Mouse (Mus musculus) yolk sac, embryonic 10.5 days (tissue): Measurements from ENCODE around the gene Dynlt1c.
"Not testable (repeated sequence)": the region's sequence is repeated elsewhere in the genome, so short reads cannot be mapped to it uniquely, and the experiment has no call there.

ENCODE experiments used
- DNase-seq: peaks from one replicate; pipeline ENCODE4 v3.0.0-alpha.2; 2017; ENCODE audit warnings: low spot score

The Dynlt1c gene

GRCm38 (mm10) chr17:6655567-6656281 is 54.3 kb downstream of the Dynlt1c start, which contains the start of gene Dynlt1f:
Dynlt1f (minus strand) TSS chr17:6655900.
- DNase-seq: peak; percentile 33

DNA sequence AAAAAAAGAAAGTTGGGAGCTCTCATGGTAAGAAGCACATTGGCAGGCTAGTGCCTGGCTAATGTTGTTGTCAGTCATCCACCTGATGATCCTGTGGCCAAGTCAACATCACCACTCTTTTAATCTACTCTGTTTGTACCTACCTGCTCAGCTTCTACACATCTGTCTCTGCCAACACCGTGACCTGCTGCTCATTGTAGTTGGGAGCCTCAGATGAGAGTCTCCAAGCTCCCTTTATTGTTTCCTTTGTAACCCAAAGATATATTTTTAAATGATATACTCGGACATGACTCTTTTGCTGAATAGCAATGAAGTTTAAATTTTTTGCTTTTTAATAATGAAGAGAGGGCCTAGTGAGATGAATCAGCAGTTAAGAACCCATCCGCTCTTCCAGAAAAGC is 55.0 kb downstream of the Dynlt1c start:
- not testable (repeated sequence) for DNase-seq

DNA sequence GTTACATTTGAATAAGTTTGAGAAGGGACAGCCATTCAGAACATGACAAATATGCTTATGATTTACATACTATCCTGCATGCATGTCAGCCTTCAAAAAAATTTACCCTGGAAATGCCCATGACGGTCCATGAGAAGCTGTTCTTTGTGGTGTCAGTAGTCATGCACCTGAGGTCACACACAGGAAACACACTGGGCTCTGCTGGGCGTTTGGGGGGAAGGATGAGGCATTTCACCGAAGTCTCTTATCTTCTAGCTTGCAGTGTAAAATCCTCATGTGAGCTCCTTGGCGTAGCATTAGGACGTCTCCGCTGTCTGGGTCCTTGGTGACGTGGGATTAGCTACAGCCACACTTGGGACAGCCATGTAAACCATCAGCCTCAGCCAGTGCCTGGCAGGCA is 57.3 kb downstream of the Dynlt1c start, which contains the start of gene Sytl3:
Sytl3 (plus strand) TSS at position 293 of the 400 bp plus-strand sequence.
- DNase-seq: not testable (repeated sequence)
